Mouse (Mus musculus): ENCODE measurements around the gene Zfp646. TPM values are rescaled to one million over a fixed set of nuclear protein-coding genes. Genes with fewer than 3 reads are reported as not detected.
A peak's percentile ranks its signal among the peaks of the same experiment; 100 is the strongest.

Zfp646 gene
- total RNA-seq, 2 experiments from 2014 or later = 27.0 to 33.9 TPM

DNA sequence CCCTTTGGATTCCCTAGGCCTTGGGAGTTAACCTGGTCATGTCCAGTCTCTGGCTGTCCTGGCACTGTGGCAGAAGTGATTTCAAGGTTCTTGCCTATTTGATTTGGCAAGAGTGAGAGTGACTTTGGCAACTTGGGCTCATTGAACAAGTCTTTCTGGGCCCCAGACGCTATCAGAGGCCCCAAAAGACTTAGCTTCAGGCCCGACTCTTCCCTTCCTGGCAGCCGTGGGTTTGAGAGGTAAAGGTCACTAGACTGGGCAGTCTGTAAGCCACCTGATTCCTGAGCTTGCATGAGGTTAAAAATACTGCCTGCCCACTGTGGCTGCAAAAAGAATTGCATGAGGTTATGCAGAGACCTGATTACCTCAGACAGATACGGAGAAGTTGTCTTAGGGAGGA is 32.6 kb downstream of the Zfp646 start:
- DNase-seq (ENCODE audit: low spot score in 2 of 2) = no peak
- intact Hi-C loops (cut with DNase I) = no loop called here

DNA sequence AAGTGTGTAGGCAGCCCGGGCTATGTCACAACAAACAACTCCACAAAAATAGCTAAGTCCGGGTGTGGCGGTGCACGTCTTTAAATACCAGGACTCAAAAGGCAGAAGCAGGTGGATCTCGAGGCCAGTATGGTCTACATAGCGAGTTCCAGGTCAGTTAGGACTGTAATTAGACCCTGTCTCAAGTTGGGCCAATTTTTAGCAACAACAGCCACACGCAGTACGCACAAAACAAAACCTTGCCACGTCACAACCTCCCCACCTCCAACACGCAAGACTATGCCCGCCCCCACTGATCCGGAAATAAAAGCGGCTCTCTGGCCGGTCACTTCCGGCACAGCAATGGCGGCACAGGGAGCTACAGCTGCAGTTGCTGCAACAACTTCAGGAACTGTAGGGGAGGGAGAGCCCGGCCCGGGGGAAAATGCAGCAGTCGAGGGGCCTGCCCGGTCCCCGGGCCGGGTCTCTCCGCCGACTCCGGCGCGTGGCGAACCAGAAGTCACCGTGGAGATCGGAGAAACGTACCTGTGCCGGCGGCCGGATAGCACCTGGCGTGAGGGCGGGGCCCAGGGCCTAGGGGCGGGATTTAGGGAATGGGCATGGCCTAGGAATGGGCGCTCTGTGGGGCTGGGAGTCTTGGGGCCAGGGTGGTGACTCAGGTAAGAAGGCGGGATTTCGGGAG is 36.3 kb downstream of the Zfp646 start, which contains the start of gene Kat8:
Gene Kat8 (plus strand): TSS at position 327 of the 682 bp plus-strand sequence.
- peak; percentile 87 to 88 for DNase-seq (ENCODE audit: low spot score in 2 of 2)
- intact Hi-C loops (cut with DNase I) = loop anchor here (2.0 kb wide), 1 partner anchor 36 kb away; the partner anchor contains the start of genes Zfp646 and Zfp668

DNA sequence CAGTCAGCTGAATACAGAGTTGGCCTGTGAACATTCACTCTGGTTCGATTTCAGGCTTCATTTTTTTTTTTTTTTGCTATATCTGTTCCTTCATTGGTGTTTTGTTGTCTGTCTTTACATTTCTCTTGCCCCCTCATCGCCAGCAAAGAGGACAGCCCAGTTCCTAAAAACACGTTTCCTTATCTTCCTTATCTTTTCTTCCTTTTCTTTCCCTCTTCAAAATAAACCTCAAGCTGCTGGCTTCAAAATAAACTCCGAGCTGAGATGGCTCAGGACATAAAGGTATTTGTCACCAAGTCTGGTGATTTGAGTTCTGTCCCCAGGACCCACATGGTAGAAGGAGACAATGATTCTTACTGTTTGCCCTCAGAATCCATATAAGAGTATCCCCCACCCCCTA is 36.9 kb downstream of the Zfp646 start:
- intact Hi-C loops (cut with DNase I) = loop anchor here (2.0 kb wide), 1 partner anchor 36 kb away; the partner anchor contains the start of genes Zfp646 and Zfp668
- DNase-seq (ENCODE audit: low spot score in 2 of 2) = no peak

DNA sequence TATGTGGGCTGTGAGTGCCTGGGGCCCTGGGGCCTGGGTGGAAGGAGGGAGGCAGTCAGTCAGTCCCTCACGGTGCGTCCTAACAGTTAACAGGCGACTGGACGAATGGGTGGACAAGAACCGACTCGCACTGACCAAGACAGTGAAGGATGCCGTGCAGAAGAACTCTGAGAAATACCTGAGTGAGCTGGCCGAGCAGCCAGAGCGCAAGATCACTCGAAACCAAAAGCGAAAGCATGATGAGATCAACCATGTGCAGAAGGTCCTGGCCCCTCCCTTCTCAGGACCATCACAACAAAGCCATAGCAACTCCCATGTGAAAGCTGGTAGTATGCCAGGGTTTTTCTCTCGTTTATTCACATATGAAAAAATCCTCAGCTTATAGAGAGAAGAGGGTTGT is 39.3 kb downstream of the Zfp646 start:
- no peak for DNase-seq (ENCODE audit: low spot score in 2 of 2)
- intact Hi-C loops (cut with DNase I) = no loop called here

DNA sequence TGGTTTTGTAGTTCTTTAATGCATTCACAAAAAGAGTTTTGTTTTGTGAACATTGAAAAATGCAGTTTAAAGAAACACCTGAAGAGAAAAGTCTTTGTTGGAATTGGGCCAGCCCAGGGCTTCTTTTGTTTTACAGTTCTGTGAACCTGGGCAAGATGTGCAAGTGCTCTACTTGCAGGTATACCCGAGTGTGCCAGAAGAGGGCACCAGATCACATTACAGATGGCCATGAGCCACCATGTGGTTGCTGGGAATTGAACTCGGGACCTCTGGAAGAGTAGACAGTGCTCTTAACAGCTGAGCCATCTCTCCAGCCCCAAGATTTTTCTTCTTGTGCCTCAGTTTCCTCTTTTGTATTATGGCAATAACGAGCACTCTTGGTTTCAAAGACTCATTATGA is 42.2 kb downstream of the Zfp646 start:
- intact Hi-C loops (cut with DNase I) = no loop called here
- no peak for DNase-seq (ENCODE audit: low spot score in 2 of 2)

DNA sequence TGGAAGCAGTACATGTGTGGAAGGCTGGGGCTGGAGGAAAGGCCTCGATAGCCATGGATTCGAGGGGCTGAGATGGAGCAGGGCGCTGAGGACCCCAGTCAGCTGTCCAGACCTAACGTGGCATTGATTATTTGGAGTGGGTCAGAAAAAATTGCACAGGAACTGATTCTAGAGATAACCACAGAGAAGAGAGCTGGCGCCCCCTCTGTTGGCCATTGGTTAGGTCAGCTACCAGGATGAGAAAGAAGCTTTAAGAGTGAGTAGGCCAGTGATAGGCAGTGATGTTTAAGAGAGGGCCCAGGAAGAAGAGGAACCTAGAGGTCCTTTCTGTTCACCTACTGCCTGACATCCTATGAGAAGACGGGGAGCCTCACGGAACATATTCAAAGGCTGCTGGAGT is 43.3 kb downstream of the Zfp646 start:
- no peak for DNase-seq (ENCODE audit: low spot score in 2 of 2)
- intact Hi-C loops (cut with DNase I) = no loop called here

DNA sequence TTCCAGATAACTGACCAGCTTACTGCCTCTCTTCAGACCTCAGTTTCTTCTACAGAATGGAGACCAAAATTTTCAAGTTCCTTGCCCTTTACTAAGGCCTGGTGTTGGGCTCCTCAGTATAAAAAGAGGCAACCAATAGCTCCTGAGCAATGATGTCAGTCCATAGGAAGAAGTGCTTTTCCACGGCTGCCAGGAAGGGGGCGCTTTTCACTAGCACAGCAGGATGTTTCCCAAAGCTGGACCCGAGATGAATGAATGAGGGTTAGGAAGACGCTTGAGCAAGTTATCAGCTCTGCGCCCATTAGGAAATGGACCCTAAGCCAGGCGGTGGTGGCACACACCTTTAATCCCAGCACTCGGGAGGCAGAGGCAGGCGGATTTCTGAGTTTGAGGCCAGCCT is 45.5 kb downstream of the Zfp646 start:
- DNase-seq (ENCODE audit: low spot score in 2 of 2) = no peak
- intact Hi-C loops (cut with DNase I) = no loop called here

DNA sequence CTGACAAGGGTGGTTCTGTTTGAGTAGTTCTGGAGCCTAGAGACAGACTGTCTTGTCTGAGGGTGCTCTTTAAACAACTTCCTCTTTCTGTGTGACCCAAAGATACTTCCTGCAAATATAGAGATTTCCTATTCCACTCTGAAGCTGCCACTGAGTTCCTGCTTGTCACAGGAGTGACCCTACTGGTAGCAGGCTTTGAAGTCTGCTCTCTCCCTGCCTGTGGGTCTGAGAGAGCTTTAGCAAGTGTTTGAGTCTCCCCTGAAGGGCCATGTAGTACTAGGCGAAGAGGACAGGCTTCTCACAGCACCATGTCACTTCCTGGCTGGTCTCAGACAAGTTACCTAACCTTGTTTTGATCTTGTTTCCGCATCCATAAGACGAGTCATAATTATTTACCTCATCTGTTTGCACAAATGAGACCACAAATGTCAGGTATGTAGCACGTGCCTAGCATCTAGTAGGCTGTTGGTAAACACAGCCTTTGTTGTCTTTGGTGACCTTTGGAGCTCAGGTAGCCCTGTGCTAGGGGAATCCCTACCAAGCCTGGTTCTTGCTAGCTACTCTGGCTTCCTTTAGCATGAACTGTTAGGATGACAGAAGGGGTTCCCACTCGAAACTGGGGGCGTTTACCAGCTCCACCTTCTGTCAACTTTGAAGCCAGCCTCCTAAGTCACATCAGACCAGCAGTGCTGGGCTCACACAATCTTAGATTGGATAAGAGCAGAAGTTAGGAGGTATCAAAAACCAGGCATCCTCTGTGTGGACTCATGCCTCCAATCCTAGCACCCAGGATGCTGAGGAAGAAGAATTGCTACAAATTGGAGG is 46.6 kb downstream of the Zfp646 start:
- intact Hi-C loops (cut with DNase I) = no loop called here
- no peak for DNase-seq (ENCODE audit: low spot score in 2 of 2)

DNA sequence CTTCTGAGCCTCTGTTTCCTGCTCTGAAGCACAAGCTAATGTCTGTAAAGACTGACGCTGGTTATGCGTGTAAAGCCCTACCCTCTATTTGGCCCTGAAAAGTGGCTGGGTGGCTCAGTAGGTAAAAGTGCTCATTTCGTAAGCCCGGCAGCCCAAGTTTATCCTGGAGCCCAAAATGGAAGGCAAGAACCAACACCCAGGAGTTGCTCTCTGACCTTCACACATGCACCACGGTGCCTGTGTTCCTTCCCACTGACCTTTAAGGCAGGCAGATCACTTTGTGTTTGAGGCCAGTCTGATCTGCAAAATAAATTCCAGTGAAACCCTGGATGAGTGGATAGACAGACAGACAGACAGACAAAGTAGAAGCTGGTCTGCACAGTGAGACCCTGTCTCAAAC is 47.7 kb downstream of the Zfp646 start:
- intact Hi-C loops (cut with DNase I) = no loop called here
- no peak for DNase-seq (ENCODE audit: low spot score in 2 of 2)

DNA sequence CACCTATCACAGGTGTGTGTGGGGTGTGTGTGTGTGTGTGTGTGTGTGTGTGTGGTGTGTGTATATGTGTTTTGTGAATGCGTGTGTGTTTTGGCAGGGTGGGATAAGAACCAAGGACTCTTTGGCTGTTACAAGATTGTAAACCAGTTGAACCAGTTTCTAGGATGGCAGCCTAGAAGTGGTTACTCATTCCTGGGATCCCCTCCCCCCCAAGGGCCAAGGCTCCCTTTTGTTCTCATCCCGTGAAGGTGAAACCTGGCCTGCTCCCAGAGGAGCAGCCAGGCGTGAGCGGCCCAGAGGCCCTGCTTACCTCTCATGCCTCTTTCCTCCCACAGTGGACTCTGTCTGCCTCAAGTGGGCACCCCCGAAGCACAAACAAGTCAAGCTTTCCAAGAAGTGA is 49.2 kb downstream of the Zfp646 start:
- intact Hi-C loops (cut with DNase I) = no loop called here
- no peak for DNase-seq (ENCODE audit: low spot score in 2 of 2)

DNA sequence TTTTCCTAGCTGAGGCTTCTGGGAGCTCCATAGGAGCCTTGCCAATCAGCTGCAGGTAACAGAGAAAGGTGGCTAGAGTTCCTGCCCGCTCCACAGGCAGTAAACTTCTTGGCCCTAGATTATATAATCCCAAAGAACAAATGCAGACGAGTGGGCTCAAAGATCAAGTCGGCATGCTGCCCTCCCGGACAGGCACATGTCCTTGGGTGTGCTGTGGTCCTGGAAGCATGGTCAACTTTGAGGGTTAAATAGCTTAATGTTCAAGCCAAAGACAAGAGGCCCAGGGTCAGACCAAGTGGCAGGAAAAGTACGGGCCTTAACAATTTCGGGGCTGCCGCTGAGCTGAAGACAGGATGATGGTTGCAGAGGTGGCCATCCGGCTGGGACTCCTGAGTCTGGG is 50.0 kb downstream of the Zfp646 start:
- intact Hi-C loops (cut with DNase I) = no loop called here
- no peak for DNase-seq (ENCODE audit: low spot score in 2 of 2)

DNA sequence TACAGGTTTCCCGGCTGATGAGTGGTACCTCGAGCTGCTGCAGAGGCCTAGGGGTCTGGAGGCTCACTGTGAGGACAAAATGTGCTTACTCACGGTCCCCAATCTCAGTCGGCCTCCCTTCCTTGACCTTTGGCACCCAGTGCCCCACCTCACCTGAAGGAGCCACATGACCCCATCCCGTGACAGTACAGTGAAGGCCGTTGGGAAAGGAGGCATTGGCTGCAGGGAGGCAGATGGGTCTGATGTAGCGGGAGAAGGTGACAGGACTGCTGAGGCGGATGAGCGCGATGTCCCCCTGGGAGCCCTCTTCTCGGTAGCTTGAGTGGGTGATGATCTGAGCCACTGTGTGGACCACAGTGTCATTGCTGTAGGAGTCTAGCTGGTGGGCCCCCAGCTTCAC is 50.8 kb downstream of the Zfp646 start:
- DNase-seq (ENCODE audit: low spot score in 2 of 2) = no peak
- intact Hi-C loops (cut with DNase I) = no loop called here

DNA sequence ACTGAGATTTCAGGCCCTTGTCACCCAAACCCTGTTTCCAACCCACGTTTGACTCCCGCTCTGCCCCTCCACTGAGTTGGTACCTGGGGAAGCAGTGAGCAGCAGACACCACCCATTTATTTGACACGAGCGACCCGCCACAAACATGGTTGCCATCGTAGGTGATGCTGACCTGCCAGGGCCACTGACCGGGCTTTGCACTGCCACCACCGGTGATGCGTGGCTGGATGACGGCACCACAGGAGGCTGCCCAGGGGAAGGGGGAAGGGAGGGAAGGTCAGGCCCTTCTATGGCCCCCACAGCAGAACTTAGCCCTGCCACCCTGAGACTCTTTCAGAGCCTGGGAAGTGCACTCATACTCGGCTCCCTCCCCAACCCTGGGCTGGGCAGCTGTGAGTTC is 51.7 kb downstream of the Zfp646 start:
- intact Hi-C loops (cut with DNase I) = no loop called here
- no peak for DNase-seq (ENCODE audit: low spot score in 2 of 2)

DNA sequence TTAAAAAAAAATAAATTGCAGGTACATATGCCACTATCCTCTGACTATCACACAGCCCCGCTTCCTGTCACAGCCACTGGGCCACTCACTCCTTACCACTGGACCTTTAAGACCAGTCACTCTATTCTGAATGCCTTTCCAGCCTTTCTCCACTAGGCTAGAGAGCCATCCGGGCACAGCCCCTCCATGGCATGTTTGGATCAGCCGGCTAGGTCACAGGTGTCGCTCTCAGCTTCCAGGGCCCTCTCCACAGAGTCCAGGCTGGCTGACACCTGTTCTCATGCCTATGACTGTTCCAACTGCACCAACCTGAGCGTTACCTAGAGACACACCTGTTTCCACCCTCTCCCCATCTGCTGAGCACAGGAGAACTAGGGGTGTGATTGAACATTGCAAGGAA is 52.6 kb downstream of the Zfp646 start:
- intact Hi-C loops (cut with DNase I) = no loop called here
- DNase-seq (ENCODE audit: low spot score in 2 of 2) = no peak

DNA sequence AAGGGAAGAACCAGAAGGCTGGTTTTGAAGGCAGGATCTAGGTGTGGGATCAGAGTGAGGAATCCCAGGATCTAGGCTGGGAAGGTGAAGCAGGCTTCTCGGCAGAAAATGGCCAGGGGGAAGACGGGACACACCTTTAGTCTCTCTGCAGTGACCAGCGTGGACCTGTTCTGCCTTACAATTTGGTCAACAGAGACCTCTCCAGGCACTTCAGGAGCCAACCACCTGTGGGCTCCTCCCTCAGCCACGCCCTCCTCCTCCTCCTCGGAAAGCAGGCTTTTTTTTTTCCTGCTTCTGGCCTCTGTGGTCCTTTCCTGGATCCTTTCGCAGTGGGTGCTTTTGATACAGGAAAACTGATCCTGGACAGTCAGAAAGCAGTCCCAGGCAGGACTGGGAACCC is 53.9 kb downstream of the Zfp646 start, which contains the start of gene Prss8:
Gene Prss8 (minus strand): TSS at position 182 of the 400 bp plus-strand sequence.
- intact Hi-C loops (cut with DNase I) = no loop called here
- DNase-seq (ENCODE audit: low spot score in 2 of 2) = no peak

DNA sequence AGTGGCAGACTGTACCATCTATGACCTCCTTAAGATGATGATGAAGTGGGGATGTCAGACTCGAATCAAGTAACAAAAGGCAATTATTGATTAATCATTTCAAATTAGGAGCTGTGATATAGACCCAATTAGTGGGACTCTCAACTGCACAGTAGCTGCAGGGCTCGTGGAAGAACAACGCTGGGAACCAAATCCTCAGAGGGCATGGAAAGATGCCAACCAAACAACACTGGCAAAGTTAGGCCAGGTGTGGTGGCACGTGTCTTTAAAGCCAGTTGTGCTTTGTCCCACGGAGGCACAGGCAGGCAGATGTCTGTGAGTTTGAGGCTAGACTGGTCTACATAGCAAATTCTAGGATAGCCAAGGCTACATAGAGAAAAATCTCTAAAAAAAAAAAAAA is 54.6 kb downstream of the Zfp646 start:
- intact Hi-C loops (cut with DNase I) = no loop called here
- no peak for DNase-seq (ENCODE audit: low spot score in 2 of 2)

DNA sequence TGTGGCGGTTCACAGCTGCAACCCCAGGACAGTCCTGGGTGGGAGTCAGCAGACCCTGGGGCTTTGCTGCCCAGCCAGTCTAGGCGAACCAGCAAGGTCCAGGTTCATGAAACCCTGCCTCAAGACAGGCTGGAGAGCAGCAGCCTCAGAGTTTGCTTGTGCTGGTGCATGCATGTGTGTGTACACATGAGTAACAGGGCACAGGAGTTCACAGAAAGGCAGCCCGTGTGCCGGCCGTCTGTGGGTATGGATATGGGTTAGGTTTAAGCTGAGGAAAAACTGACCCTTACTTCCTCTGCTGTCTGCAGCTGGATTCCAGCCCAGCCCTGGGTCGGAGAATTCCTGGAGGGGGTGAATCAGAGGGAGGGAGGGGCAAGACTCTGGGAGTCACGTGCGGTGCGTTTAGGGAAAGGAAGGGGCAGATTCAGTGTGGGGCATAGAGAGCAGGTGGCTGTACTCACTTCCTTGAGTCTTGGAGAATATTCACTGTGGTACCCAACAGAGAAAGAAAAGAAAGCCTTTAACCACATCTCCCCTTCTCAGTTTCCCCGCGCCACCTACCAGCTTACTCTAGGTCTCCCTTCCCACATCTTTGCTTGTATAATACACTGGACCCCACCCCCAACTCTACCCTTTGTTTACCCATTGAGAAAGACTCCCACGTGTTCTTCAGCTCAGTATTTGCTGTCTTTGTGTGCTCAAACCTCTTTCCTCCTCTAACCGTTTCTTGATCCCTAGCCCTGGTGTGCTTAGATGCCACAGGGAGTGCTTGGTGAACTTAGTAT is 55.5 kb downstream of the Zfp646 start:
- DNase-seq (ENCODE audit: low spot score in 2 of 2) = no peak
- intact Hi-C loops (cut with DNase I) = no loop called here

DNA sequence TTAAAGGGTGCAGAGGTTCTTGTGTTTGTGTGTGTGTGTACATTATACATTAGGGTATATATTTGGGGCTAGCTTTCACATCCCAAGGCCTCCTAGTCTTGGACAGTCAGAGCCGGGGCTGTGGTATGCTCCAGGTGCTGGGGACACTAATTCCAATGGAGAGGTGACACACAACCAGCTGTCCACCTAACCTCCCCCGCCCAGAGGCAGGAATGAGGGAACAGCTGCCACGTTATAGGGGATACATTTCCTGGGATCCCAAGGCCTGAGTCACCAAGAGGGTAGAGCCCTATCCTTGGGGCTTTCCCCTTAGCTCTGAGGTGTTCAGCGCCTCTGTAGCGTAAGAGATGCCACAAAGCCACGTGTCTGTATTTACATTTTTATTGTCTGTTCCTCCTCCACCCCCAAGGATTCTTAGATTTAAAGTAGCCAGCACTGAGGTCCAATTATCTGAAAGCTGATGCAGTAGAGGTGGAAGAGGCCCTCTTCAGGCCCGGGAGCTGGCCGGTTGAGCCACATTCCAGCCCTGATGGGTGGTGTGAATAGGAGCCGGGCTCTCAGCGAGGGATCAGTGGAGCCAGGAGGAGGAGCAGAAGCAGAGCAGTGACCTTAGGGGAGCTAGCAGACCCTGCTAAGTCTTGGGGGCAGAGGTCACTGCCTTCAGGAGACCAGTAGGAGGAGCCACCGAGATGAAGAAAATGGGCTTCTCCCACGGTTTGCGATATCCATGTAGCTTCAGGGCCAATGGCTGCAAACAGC is 56.4 kb downstream of the Zfp646 start:
- intact Hi-C loops (cut with DNase I) = no loop called here
- DNase-seq (ENCODE audit: low spot score in 2 of 2) = no peak

DNA sequence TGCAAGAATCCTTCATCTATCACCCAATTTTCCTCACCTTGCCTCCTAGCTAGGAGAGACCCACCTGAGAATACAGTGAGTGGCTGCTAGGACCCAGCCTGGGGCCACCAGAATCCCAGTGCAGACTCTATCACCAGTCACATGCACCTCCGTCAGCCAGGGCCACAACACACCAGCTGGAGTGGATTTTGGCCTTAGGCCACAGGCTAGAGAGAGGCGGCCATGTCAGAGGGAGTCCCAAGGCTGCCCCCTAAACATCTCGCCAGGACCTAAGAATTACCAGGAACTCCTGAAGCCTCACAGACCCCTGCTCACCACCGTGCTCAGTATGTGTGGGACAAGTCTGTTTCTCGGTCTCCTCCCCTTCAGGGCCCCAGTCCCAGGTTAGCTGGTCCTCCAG is 58.1 kb downstream of the Zfp646 start:
- intact Hi-C loops (cut with DNase I) = no loop called here
- no peak for DNase-seq (ENCODE audit: low spot score in 2 of 2)
